Mouse (Mus musculus): ENCODE results near the gene Blmh.

Blmh gene

DNA sequence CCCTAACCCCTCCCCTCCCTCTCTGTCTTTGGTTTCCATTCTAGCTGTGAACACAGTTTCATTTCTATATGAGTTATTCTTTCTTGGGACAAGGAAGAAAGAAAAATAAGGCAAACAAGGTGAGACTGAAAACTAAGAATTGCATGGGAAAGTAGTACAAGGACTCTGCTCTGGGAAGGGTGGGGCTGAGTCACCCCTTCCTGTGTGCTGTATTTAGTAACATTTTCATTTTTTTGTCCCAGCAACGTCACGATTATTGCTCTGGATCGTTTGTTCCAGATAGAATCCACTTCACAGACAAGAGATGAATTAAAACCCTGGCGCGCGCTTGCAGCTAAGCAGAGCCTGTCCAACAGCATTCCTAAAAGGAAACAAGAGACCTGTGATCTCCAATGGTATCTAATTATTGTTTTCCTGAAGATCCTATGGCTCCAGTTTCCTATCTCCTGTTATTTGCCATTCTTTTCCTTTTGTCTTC is at the start of gene Blmh:
Gene Blmh (plus strand): TSS at position 51 of the 478 bp plus-strand sequence.
- no peak for DNase-seq (ENCODE audit: extremely low spot score, low spot score)

DNA sequence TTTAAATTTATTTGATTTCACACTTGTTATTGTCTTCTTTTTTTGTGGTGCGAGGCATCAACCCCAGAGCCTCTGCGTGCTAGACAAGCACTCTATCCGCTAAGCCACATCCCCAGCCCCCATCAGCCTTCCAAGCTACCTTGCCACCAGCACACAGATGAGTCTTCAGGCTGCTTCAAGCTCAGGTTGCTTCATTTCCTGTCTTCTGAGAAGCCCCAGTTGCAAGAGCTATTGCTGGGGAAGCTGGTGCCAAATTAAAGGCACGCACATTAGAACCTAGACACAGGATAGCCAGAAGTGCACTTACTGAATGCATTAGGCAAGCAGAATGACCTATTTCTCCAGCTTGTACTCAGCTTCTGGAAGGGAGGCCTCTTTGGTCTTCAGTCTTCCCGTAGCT is 44.8 kb upstream of the Blmh start:
- DNase-seq (ENCODE audit: extremely low spot score, low spot score) = no peak

DNA sequence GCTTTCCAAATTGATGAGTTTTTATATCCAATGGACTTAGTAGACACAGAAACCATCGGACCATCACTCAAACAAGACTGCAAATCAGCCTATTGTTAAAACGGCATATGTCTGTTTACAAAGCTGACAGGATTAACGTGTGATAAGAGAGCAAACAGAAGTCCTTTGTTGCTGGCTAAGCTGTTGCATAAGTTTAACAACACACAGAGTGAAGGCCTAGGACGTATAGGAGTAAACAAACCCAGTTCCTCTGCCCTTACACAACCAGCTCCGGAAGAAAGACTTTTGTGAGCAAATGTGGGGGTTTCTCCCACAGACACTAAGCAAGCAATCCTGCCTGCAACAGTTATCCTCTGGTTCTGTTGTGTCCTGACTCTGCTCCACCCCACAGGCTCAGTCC is 40.2 kb upstream of the Blmh start:
- DNase-seq (ENCODE audit: extremely low spot score, low spot score) = no peak

DNA sequence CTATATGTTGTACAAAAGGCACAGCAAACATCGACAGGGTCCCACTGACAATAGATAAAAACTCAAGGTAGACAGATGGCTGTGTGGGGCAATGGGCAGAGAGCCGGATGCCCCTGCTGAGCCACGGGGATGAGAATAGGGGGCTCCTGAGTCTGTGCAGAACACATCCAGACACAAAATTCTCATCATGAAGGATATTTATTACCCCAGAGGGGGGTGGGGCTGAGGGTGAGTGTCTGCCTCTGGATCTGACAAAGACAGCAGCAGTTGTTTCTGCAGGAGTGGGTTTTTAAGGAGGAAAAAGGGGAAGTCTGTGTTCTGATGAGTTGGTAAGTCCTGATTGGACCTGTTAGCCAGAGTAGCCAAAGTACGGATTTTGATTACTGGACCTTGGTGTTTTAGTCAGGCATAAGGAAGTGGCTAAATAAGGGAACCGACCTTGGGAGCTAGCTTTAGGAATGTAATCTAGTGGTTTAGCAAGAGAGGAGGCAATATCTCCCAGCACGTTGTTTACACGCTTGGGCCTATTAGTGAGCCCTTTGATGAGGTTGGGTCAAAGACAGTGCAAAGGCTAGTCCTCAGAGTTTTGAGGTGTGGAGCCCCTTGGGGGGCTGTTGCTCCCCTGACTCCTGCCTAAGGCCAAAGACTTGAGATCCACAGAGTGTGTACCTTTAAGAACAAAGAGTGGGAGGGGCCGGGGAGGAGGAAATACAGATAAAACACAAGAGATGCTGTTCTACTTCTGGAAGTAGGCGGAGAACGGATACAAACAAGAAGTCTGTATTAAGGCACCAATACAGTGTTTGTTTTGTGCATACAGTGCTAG is 35.1 kb upstream of the Blmh start:
- no peak for DNase-seq (ENCODE audit: extremely low spot score, low spot score)

DNA sequence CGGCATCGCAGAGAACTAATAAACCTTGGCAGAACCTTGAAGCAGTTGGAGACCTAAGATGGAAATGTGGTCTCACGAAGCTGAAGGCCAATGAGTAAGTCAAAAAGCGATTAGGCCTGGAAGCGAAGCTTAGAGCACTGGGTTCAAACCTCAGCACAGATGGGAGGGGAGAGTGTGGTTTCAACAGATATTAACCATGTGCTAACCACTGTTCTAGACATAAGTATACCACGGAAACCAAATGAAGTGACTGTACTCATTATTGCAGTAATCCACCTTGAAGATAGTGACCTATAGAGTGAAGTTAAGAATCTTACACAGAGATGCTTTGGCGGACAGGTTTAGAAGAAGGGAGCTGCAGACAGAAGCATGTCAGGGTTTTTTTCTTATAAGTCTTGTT is 33.4 kb upstream of the Blmh start:
- DNase-seq (ENCODE audit: extremely low spot score, low spot score) = no peak

DNA sequence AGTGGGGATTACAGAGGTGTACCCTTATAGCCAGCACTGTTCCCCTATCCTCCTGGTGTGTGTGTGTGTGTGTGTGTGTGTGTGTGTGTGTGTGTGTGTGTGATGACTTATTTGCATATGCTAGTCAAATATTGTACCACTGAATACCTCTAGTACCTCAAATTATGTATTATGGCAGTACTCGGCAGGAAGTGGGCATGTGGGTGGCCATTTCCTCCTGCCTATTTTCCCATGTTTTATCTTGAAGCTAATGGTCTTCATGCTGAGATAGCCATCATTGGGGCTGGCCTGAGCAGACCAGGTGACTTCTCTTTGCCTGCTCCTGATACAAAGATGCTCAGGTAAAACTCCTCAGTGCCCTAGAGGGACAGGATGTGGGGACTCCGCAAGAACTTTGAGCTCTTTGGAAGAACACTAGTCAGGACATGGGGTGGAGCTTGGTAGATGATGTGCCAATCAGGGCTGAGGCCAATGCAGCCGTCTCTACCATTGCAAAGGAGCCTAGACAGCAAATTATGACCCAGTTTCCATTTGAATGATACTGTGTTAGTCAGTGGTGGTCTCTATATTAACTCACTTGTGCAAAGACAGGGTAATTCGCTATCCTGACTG is 32.8 kb upstream of the Blmh start:
- DNase-seq (ENCODE audit: extremely low spot score, low spot score) = no peak

DNA sequence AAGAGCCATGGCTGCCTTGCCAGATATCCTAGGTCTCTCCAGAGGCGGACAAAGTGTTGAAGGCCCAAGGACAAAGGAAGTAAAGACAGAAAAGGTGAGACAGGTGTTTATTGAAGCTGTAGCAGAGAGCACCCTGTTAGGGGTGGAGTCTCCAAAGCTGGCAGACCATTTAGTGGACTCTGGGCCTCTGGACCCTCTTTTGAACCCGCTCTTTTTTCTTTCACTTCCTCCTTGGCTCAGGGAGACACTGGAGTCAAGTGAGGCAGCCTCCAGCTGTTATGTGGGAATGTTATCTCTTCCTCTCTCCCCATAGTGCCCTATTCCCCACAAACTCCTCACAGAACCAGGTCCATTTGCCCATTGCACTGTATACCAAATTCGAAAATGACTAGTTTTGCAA is 31.6 kb upstream of the Blmh start:
- no peak for DNase-seq (ENCODE audit: extremely low spot score, low spot score)

DNA sequence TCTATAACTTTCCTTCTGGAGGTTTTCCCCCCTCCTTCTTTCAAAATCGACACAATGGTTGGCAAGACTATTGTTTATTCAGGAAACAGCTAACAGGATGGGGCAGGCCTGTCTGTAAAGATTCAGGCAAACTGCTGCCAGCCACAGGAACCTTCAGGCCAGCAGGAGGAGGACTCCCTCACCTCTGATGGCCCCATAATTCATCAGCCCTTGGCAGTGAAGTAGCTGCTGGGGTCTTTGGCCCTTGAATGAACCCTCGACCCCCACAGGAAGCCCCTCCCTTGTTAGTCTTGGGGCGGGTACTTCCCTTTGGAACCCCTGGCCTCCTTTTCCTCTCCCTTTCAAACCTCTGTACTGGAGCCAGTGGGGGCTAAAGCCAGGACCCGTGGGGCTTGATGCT is 31.0 kb upstream of the Blmh start:
- peak; percentile 51 for DNase-seq (ENCODE audit: extremely low spot score, low spot score)

DNA sequence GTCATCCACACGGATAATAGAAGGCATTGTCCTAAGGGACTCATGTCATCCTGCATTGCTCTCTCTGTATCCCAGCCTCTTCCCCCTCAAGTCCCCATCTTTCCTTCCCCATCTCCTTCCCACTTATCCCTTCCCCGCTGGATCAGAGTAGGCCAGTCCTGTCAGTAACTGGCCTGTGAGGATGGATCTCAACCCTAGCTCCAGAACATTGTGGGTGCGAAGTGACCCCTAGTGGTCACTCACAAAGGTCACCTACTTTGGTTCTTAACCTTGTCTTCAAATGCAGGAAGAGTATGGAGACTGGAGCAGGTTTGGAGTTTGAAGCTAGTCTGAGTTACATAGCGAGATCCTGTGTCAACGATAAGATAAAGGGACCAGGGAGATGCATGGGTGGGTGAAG is 30.4 kb upstream of the Blmh start:
- DNase-seq (ENCODE audit: extremely low spot score, low spot score) = peak; percentile 66

DNA sequence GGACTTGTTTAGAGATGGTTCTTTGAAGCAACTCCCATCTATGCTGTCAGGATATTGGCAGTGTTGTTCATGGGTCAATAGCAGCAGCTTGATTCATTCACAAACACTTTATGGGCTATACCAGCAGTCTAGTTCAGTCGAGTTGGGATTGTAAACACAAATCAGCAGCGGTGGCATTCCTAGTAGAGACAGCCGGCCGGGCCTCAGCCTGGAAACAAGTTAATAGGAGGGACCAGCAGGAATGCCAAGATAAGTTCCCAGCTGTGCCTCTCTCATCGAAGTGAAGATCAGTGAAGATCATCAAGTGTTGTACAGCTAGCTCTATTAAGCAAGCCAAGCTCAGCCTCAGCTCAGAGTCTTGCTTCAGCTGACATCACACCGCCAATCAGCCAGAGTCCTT is 28.2 kb upstream of the Blmh start:
- no peak for DNase-seq (ENCODE audit: extremely low spot score, low spot score)

DNA sequence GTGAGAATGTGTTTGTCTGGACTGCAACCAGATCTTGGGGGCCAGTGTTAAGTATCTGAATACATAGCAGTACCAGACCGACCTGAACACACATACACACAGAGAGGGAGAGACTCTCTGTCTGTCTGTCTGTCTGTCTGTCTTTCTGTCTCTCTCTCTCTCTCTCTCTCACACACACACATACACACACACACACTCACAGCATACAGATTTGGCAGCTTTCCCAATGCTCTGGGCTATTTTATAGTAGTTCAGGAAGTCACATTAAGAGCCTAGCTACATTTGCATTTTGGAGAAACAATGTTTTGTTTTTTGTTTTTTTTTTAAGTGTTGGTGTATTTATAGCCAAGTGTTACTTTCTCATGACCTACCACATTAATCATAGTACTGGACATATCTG is 27.5 kb upstream of the Blmh start:
- no peak for DNase-seq (ENCODE audit: extremely low spot score, low spot score)

DNA sequence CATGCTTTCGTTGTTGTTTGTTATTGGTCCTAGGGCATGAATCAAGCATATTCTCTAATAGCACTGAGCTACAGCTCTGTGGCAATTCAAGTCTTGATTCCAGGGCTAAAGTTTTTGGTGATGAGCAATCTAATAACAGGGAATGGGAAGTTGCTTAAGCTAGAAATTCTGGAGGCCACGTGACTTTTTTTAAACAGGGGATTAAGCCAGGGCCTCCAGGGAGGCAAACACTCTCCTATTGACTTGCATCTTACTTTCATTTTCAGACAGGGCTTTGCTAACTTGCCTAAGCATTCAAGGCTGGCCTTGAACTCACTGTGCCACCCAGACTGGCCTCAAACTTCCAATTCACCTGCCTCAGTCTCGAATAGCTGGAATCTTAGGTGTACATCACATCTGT is 26.7 kb upstream of the Blmh start:
- no peak for DNase-seq (ENCODE audit: extremely low spot score, low spot score)

DNA sequence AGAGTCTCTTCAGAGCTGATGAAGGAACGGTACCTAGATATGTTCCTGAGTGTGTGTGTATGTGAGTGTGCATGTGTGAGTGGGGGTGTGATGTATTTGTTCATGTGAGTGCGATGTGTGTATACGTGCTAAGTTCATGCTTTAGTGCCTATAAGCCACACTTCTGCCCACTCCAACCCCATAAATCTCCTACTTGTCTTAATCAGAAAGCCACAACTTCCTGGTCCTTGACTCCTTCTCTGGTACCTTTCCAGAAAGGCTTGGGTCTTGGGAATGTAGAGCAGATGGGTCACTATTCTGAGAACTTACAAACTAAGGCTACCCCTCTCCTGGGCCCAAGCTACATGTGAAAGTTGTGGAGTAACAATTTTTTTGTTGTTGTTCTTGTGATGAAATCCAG is 25.9 kb upstream of the Blmh start:
- DNase-seq (ENCODE audit: extremely low spot score, low spot score) = no peak

DNA sequence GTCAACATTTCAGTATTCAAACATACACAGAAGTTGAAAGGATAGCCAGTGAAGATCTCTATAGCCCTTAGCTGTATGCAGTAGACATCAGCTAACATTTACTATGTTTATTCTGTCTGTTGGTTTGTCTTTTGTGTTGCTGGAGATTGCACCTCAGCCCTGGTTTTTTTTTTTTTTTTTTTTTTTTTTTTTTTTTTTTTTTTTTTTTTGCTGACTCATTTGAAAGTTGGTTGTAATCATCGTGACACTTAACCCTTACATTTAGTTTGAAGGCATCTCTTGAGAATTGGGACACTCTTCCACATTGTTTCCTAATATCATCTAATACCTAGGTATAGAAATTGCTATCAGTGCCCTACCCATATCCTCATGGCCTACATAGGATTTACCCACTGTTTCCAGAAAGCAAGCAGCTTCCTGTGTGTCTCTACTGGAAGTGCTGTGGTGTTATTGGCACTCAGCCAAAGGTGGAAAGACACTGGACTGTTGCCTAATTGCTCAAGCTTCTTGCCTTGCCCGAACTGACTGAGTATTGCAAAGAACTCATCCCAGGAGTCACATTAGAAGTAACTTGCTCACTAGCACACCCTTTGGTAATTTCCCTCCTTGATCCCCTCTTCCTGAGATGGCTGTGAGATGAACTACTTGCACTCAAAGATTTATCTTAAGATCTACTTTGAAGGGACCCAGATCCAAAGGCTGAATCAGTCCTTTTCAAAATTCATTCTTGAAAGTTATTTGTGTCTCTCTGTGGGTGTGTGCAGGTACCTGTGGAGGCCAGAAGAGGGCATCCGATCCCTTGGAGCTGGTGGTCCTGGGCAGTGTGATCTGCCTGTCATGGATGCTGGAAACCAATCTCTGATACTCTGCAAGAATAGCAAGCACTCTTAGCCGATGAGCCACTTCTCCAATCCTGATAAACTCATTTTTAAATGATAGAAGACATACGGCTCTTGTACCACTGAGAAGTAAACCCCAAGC is 24.6 kb upstream of the Blmh start:
- no peak for DNase-seq (ENCODE audit: extremely low spot score, low spot score)

DNA sequence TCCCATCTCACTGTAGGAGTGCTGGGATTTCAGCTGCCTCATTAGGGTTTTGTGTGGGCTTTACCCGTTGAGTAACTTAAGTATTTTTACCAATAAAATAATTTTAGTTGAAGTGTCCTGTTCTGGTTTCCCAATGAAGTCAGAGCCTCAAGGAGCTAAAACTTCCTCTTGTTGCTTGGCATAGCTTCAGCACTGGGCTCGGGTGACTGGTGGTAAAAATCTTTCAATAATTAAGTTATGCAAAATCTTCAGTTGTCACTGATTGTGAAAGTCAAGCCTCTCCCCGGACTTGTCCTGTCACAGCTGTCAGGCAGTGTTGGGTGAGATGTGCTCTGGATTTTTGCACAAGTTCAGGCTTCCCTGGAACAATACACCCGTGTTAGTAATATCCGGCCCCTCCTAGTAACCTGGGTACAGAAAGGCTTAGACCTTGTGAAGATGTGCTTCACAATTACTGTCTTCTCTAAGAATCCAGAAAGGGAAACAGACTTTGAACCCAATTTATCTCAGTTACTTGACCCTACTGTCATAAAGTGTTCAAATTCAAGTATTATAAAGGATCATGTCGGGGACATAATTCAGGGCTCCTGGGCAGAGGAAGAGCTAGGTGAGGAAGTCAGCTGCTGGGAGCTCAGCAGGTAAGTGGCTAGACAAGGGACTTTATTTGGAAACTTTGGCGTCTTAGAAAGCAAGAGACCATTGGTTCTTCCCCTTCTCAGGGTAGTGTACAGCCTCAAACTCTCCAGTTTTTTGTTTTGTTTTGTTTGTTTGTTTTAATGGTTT is 22.8 kb upstream of the Blmh start, which contains the start of gene Tmigd1:
Gene Tmigd1 (plus strand): TSS at position 581 of the 783 bp plus-strand sequence.
- no peak for DNase-seq (ENCODE audit: extremely low spot score, low spot score)

DNA sequence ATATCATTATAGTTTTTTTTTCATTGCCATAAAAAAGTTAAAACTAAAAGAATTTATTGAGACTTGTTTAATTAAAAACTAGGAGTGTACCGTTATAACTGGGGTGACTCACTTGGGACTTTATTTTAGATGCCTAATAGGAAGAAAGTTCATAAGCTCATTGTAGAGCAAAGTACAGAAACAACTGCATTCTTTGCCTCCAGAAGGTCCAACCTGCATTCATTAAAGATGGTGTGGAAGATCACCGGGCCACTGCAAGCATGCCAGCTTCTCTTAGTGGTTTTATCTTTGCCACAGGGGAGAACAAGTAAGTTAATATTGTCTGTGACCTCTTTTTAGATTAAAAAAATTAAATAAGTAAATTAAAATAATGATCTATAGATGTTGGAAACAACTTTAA is 20.3 kb upstream of the Blmh start:
- no peak for DNase-seq (ENCODE audit: extremely low spot score, low spot score)

DNA sequence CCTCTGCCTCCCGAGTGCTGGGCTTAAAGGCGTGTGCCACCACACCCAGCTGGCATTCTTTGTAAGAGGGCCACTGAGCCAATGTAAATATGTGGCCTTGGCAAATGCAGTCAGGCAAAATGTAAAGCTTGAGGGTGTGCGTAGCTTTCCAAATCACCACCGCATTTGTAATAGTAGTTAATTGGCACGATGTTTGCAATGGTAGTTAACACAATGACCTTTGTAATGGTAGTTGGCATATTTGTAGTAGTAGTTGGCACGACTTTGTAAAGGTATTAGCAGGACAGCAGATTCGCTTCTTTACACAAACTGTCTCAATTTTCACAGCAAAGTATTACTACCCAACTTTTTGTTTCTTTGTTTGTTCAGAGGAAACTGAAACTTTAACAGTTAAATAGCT is 16.0 kb upstream of the Blmh start:
- DNase-seq (ENCODE audit: extremely low spot score, low spot score) = no peak

DNA sequence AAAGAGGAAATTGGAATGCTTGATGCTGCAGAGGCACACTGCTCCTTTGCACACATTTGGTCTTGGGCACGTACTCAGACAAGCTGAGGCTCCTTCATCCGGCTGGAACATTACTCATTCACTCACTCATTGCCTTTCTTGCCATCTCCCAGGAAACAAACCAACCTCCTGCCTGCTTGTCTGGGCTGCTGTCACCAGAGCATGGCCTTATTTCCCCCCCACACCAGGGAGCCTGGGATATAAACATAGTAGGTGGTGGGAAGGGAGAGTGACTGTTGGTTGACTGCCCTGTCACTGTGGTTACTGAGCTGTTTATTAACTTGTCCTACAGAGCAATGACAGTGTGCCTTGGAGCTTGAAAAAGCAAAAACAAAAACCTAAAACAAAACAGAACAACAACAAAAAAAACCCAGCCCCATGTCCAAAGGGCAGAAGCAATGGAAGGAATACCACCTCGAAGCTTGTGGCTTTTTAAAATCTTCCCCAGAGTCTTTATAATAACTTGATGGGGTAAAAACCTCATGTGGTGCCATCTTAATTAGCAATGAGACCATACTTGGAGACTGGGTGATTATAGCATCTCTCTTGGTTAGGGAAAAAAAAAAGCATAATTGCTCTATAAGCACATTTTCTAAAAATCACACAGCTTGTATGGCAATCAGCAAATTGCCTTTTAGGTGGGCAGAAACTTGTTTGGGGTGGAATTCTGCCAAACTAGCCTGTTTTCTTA is 13.1 kb upstream of the Blmh start:
- no peak for DNase-seq (ENCODE audit: extremely low spot score, low spot score)

DNA sequence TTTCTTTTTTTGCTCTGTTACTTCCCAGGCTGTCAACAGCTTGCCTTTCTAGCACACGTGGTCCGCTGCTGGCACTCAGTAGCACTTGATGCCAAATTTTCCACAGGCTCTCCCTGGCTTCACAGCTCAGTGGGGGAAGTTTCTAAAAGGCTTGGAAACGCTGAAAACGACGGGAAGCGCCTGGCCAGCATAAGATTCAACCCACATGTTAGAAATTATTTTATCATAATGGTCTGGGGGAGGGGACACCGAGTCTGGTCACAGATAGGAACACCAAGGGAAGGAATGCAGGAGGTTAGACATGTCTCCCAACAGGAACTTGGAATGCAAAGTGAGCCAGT is 12.6 kb upstream of the Blmh start:
- DNase-seq (ENCODE audit: extremely low spot score, low spot score) = no peak

DNA sequence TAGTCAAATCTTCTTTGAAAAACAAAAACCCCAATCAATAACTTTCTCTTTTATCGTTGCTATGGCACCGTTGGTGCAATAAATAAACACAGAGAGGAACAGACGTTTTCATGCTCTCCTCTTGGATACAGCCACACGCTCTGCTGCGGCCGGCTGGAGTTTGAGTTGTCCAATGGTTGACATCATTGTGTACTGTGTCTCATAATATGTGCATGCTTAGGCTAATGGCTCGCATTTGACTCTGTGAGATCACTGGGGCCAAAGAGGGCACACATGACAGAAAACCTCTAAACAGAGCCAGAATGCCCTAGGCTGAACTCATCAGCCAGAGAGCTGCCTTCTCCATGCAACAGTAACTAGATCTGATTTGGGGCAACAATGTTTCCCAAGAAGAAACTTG is 10.2 kb upstream of the Blmh start:
- no peak for DNase-seq (ENCODE audit: extremely low spot score, low spot score)

Data from neural tube, embryonic 10.5 days (tissue).